Mouse (Mus musculus): ENCODE data around the gene Sgsm1. TPM values are rescaled to one million over a fixed set of nuclear protein-coding genes. Genes with fewer than 3 reads are reported as not detected.

The Sgsm1 gene
- total and polyA plus RNA-seq, 2 experiments from 2014 or later, result 27.3 to 52.9 TPM

GRCm38 (mm10) chr5:113206670-113207352 is 103.8 kb downstream of the Sgsm1 start:
- H3K9me3 ChIP-seq (ENCODE audit: low read length), result no peaks in the 10 kb centered on the region
- 62% methylated on average over 9 of the region's 9 CpGs for WGBS
- no peak overlapping the region for H3K4me2 ChIP-seq (ENCODE audit: low read depth, low read length, poor library complexity, severe bottlenecking)
- H3K27ac ChIP-seq (ENCODE audit: low read depth, low read length), result no peak overlapping the region
- DNase-seq (ENCODE audit: low spot score) (no peak), ATAC-seq (ENCODE audit: low FRiP score) (no peak)
- H3K9ac ChIP-seq (replicated peaks; ENCODE audit: low read length, poor library complexity, severe bottlenecking), result no peak overlapping the region
- H3K36me3 ChIP-seq (ENCODE audit: insufficient read depth, low read length), result no peaks in the 10 kb centered on the region
- H3K4me3 ChIP-seq (ENCODE audit: low read depth, low read length), result no peak overlapping the region
- TF ChIP-seq CTCF (IDR thresholded peaks at IDR 0.05), result no peak
- H3K27me3 ChIP-seq (ENCODE audit: insufficient read depth, low read length), result no peaks in the 10 kb centered on the region
- H3K4me1 ChIP-seq (ENCODE audit: insufficient read depth, low read length), result no peaks in the 10 kb centered on the region

DNA sequence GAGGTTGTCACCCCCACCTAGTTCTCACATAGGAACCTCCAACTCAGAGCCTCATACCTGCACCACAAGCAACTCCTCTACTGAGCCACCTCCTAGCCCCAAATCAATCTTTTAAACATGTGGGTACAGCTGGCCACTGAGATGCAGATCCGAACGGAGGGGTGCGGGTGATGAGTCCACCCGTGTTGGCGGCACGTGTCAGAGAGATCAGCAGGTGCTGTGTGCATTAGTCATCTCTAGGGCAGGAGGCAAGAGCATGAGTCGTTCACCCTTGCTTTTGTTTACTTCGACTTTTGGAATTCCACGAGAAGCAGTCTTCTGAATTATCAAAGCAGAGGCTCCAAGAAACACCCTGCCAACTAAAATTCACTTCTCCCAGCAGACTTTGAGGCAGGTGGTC is 106.4 kb downstream of the Sgsm1 start:
- no peak for DNase-seq (ENCODE audit: low spot score)
- no peak for ATAC-seq (ENCODE audit: low FRiP score)
- Histone ChIP-seq H3K4me1 (ENCODE audit: insufficient read depth, low read length) (no peaks in the 10 kb centered on the region), H3K36me3 (ENCODE audit: insufficient read depth, low read length) (no peaks in the 10 kb centered on the region), H3K9me3 (ENCODE audit: low read length) (no peaks in the 10 kb centered on the region), H3K27ac (ENCODE audit: low read depth, low read length) (no peak overlapping the region), H3K27me3 (ENCODE audit: insufficient read depth, low read length) (no peaks in the 10 kb centered on the region), H3K9ac (replicated peaks; ENCODE audit: low read length, poor library complexity, severe bottlenecking) (no peak overlapping the region), H3K4me2 (ENCODE audit: low read depth, low read length, poor library complexity, severe bottlenecking) (no peak overlapping the region), H3K4me3 (ENCODE audit: low read depth, low read length) (no peak overlapping the region)
- no peak for TF ChIP-seq CTCF (IDR thresholded peaks at IDR 0.05)
- 89% methylated on average over 9 of the region's 9 CpGs for WGBS

DNA sequence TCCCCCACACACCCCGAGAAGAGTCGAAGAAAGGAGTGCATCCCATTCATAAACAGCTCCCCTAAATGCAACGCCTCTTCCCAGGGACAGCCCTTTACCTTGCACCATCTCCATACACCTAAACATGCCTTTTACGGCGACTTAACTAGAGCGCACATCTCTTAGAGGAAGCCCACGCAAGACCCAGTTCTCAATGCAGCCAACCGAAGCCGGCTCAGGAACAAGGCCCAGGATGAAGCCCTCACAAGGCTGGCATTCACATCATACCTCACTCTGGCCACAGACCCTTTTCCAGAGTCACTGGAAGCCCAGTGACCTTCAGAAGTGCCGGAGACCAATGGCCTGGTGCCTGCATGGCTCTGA is 110.8 kb downstream of the Sgsm1 start:
- H3K9me3 ChIP-seq (ENCODE audit: low read length), result no peaks in the 10 kb centered on the region
- 82% methylated on average over 10 of the region's 10 CpGs for WGBS
- no peak overlapping the region for H3K4me2 ChIP-seq (ENCODE audit: low read depth, low read length, poor library complexity, severe bottlenecking)
- no peak overlapping the region for H3K9ac ChIP-seq (replicated peaks; ENCODE audit: low read length, poor library complexity, severe bottlenecking)
- no peaks in the 10 kb centered on the region for H3K27me3 ChIP-seq (ENCODE audit: insufficient read depth, low read length)
- no peak for TF ChIP-seq CTCF (IDR thresholded peaks at IDR 0.05)
- DNase-seq (ENCODE audit: low spot score) (no peak), ATAC-seq (ENCODE audit: low FRiP score) (no peak)
- H3K27ac ChIP-seq (ENCODE audit: low read depth, low read length), result no peak overlapping the region
- H3K4me3 ChIP-seq (ENCODE audit: low read depth, low read length), result no peak overlapping the region
- H3K36me3 ChIP-seq (ENCODE audit: insufficient read depth, low read length), result no peaks in the 10 kb centered on the region
- no peaks in the 10 kb centered on the region for H3K4me1 ChIP-seq (ENCODE audit: insufficient read depth, low read length)

DNA sequence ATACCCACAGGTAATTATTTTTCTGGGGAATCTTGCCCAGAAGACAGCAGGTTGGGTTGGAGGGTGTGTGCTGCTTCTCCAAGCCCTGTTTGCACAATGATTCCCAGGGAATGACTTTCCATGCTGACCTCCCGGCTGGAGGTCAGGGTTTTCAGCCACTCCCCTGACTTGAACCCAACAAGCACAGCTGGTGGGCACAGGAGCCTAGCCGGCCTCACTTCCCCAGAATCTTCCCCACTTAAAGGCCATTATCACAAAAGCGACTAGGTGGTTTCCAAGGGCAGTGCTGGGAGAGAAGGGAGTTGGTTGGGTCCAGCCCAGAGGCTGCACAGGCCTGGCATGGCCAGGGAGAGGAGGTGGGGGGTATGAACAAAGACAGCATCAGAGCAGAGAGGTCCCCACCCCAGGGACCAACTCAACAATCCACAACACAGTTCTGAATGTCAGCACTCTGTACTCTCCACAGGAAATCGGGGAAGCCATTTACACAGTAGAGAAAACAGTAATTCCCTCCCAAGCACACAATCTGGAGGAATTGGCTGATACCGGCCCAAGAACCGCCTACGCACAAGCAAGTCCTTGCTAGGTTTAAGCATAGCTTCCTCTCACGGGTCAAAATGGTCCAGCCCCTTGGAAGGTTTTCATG is 111.3 kb downstream of the Sgsm1 start:
- no peak for TF ChIP-seq CTCF (IDR thresholded peaks at IDR 0.05)
- ATAC-seq (ENCODE audit: low FRiP score) (no peak), DNase-seq (ENCODE audit: low spot score) (no peak)
- no peak overlapping the region for H3K4me2 ChIP-seq (ENCODE audit: low read depth, low read length, poor library complexity, severe bottlenecking)
- H3K4me1 ChIP-seq (ENCODE audit: insufficient read depth, low read length), result no peaks in the 10 kb centered on the region
- no peak overlapping the region for H3K9ac ChIP-seq (replicated peaks; ENCODE audit: low read length, poor library complexity, severe bottlenecking)
- no peaks in the 10 kb centered on the region for H3K9me3 ChIP-seq (ENCODE audit: low read length)
- no peak overlapping the region for H3K27ac ChIP-seq (ENCODE audit: low read depth, low read length)
- no peaks in the 10 kb centered on the region for H3K27me3 ChIP-seq (ENCODE audit: insufficient read depth, low read length)
- no peak overlapping the region for H3K4me3 ChIP-seq (ENCODE audit: low read depth, low read length)
- H3K36me3 ChIP-seq (ENCODE audit: insufficient read depth, low read length), result no peaks in the 10 kb centered on the region
- whole genome bisulfite sequencing, result 52% methylated on average over 8 of the region's 8 CpGs

- no peak overlapping the region for H3K4me2 ChIP-seq (ENCODE audit: low read depth, low read length, poor library complexity, severe bottlenecking)
- 71% methylated on average over 9 of the region's 9 CpGs for WGBS
- H3K27me3 ChIP-seq (ENCODE audit: insufficient read depth, low read length), result no peaks in the 10 kb centered on the region
- no peak overlapping the region for H3K27ac ChIP-seq (ENCODE audit: low read depth, low read length)
- H3K9ac ChIP-seq (replicated peaks; ENCODE audit: low read length, poor library complexity, severe bottlenecking), result no peak overlapping the region
- peaks cover 4% of the 10 kb centered on the region for H3K4me1 ChIP-seq (ENCODE audit: insufficient read depth, low read length)
- H3K9me3 ChIP-seq (ENCODE audit: low read length), result no peaks in the 10 kb centered on the region
- DNase-seq (ENCODE audit: low spot score) (no peak), ATAC-seq (ENCODE audit: low FRiP score) (no peak)
- TF ChIP-seq CTCF (IDR thresholded peaks at IDR 0.05), result no peak
- H3K4me3 ChIP-seq (ENCODE audit: low read depth, low read length), result no peak overlapping the region
- no peaks in the 10 kb centered on the region for H3K36me3 ChIP-seq (ENCODE audit: insufficient read depth, low read length)
Measured at GRCm38 (mm10) chr5:113196916-113197794, 113.4 kb downstream of the Sgsm1 start.

DNA sequence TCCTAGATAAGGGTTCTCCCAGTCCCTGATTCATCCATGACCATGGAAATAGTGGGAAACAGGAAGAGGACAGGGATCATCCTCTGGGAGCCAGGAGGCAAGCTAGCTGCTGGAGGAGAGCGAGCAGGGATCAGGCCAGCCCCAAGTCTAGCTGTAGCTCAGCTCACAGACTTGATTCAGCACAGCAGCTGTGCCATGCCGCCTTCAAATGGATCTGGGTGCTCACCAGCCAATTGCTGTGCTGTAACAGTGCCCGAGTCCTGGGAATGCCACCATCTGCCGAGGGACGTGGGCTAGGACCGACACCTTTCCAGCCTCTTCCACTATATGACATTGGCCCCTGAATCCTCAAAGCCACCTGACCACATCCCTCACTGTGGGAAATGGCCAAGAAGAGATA is 114.7 kb downstream of the Sgsm1 start:
- Histone ChIP-seq H3K4me2 (ENCODE audit: low read depth, low read length, poor library complexity, severe bottlenecking) (no peak overlapping the region), H3K27me3 (ENCODE audit: insufficient read depth, low read length) (no peaks in the 10 kb centered on the region), H3K9me3 (ENCODE audit: low read length) (no peaks in the 10 kb centered on the region), H3K4me3 (ENCODE audit: low read depth, low read length) (no peak overlapping the region), H3K27ac (ENCODE audit: low read depth, low read length) (no peak overlapping the region), H3K9ac (replicated peaks; ENCODE audit: low read length, poor library complexity, severe bottlenecking) (no peak overlapping the region), H3K4me1 (ENCODE audit: insufficient read depth, low read length) (peaks cover 10% of the 10 kb centered on the region), H3K36me3 (ENCODE audit: insufficient read depth, low read length) (no peaks in the 10 kb centered on the region)
- WGBS, result 90% methylated on average over 6 of the region's 6 CpGs
- ATAC-seq (ENCODE audit: low FRiP score), result no peak
- DNase-seq (ENCODE audit: low spot score), result no peak
- TF ChIP-seq CTCF (IDR thresholded peaks at IDR 0.05), result no peak
